35 mouse cellular contexts compared by ENCODE assay signal in genomic region chr14:11962101-11962500, GRCm38 (mm10).
"Had no signal": no experiment of that assay in that cellular context is flagged by ENCODE, and none has a peak within 500 bp of the region (broad histone marks: within the 10 kb centered on the region; RNA-seq: fewer than 3 reads in every experiment).

No protein-coding gene starts in this region.

- H3K36me3 ChIP-seq: heart, embryonic 12.5 days; heart, embryonic 13.5 days; heart, embryonic 15.5 days; hindbrain, embryonic 10.5 days; hindbrain, embryonic 12.5 days; hindbrain, embryonic 13.5 days; hindbrain, embryonic 15.5 days; intestine, embryonic 15.5 days had no signal

- H3K4me2 ChIP-seq: heart, embryonic 11.5 days; heart, embryonic 12.5 days; heart, embryonic 13.5 days; heart, embryonic 15.5 days; hindbrain, embryonic 12.5 days; hindbrain, embryonic 13.5 days; hindbrain, embryonic 14.5 days; hindbrain, embryonic 15.5 days; intestine, embryonic 15.5 days; kidney, embryonic 15.5 days had no signal

- H3K9ac ChIP-seq: heart, embryonic 12.5 days; heart, embryonic 13.5 days; heart, embryonic 15.5 days; hindbrain, embryonic 12.5 days; hindbrain, embryonic 13.5 days; hindbrain, embryonic 14.5 days; hindbrain, embryonic 15.5 days; intestine, embryonic 15.5 days; kidney, embryonic 15.5 days had no signal

- H3K27me3 ChIP-seq: heart, embryonic 12.5 days; heart, embryonic 13.5 days; heart, embryonic 15.5 days; hindbrain, embryonic 12.5 days; hindbrain, embryonic 15.5 days; intestine, embryonic 15.5 days; kidney, embryonic 15.5 days had no signal

- DNase-seq: heart, postnatal 10 days; heart, postnatal 14 days; heart, postnatal 36 days; heart, postnatal 4 days; kidney, adult 11 months; kidney, adult 18-20 months; kidney, adult 2 months; kidney, adult 8-10 months; kidney, adult 9 months; kidney, postnatal 10 days; kidney, postnatal 14 days; kidney, postnatal 25 days; kidney, postnatal 36 days; kidney, postnatal 4 days; layer of hippocampus, adult 9-11 months; layer of hippocampus, postnatal 36 days had no signal

- ATAC-seq: hindbrain, embryonic 16.5 days; hindbrain, postnatal 0 days; inflammation-experienced regulatory T-cells, adult 6 months; intestine, embryonic 15.5 days; intestine, embryonic 16.5 days; intestine, postnatal 0 days had no signal

- H3K4me1 ChIP-seq: intestine, embryonic 15.5 days had no signal

- H3K9me3 ChIP-seq: heart, embryonic 12.5 days; heart, embryonic 13.5 days; heart, embryonic 15.5 days; hindbrain, embryonic 10.5 days; hindbrain, embryonic 12.5 days; hindbrain, embryonic 13.5 days; hindbrain, embryonic 15.5 days; intestine, embryonic 15.5 days; kidney, embryonic 15.5 days had no signal

- H3K27ac ChIP-seq: heart, embryonic 13.5 days; heart, embryonic 15.5 days; hindbrain, embryonic 10.5 days; hindbrain, embryonic 12.5 days; hindbrain, embryonic 13.5 days; hindbrain, embryonic 14.5 days; hindbrain, embryonic 15.5 days; hindbrain, postnatal 0 days; intestine, embryonic 15.5 days; kidney, embryonic 15.5 days; kidney, postnatal 0 days; layer of hippocampus, adult 2 months; left cerebral cortex, adult 2 months had no signal

- H3K4me3 ChIP-seq: heart, embryonic 12.5 days; heart, embryonic 13.5 days; heart, embryonic 15.5 days; hindbrain, embryonic 10.5 days; hindbrain, embryonic 12.5 days; hindbrain, embryonic 13.5 days; hindbrain, embryonic 15.5 days; intestine, embryonic 15.5 days; kidney, embryonic 15.5 days; layer of hippocampus, adult 2 months; left cerebral cortex, adult 2 months had no signal
